Mouse (Mus musculus): ENCODE measurements around the gene Degs1.

GRCm38 (mm10) chr1:182256041-182256680 lies 26.4 kb downstream of the Degs1 start:
- TF ChIP-seq CTCF (IDR thresholded peaks at IDR 0.05; ENCODE audit: low read depth), result no peak
- no peak for TF ChIP-seq EP300 (IDR thresholded peaks at IDR 0.05; ENCODE audit: low read depth)
